Mouse (Mus musculus) heart, adult 18-20 months (tissue): ENCODE measurements around the gene Tmem248. TPM values are rescaled to one million over a fixed set of nuclear protein-coding genes. Genes with fewer than 3 reads are reported as not detected.
A peak's percentile ranks its signal among the peaks of the same experiment; 100 is the strongest.

Experiments used
- DNase-seq, 2 experiments: peaks; one replicate each; pipeline ENCODE4 v3.0.0; 2021 to 2022; ENCODE audit warnings: mixed read lengths in 1 of 2
- total RNA-seq, 2 experiments: library from RNA; stranded (reverse); gene quantifications; 2 replicates each; pipeline ENCODE4 v1.2.3; 2021

Tmem248 gene
- total RNA-seq, 2 experiments from 2014 or later: 37.1 to 39.8 TPM

DNA sequence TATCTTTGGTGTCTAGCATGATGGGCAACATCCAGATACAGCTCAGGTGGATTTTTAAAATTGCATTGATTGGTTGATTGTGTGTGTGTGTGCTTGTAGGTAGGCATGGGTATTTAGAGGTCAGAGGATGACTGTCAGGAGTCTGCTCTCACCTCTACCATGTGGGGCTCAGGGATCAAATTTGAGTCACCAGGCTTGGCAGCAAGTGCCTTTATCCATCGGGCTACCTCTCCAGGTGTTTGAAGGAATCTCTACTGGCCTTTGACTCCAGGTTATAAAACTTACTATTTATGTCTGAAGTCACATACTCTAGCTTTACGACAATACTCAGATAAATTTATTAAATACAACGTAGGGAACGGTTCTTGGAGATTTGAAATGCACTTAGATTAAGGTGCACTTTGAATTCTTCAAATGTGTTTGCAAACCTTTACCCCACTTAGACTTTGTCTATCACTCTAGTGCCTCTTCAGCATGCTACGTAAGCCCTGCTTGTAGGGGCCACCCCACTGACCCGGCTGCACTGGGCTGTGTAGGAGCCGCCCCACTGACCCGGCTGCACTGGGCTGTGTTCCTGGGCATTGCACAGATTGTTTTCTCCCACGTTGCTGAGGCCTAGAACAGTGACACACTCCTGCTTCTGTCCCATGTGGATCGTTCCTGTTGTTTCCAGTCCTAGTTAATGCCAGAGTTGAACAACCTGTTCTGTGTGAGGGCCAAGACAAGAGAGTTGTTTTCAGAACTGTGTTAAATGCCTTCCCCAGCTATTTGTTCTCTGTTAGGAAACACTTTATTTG lies 16.4 kb upstream of the Tmem248 start:
- no peak for DNase-seq

DNA sequence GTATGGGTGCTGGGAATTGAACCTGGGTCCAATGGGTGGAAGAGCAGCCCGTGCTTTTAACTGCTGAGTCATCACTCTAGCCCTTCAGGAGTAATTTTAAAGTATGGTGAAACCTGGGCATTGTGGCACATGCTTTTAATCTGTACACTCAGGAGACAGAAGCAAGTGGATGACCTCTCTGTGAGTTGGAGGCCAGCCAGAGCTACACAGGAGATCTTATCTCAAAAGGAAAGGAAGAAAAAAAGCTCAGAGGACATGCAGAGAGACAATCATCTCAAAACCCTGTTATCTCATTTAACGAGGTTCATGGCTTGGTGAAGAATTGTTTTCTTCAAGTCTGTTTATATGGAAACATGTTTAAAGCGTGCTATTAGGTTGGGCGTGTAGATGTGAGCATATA lies 12.9 kb upstream of the Tmem248 start:
- no peak for DNase-seq

- no peak for DNase-seq
Observed at GRCm38 (mm10) chr5:130204560-130204959, 12.3 kb upstream of the Tmem248 start.

GRCm38 (mm10) chr5:130205441-130206023 lies 11.3 kb upstream of the Tmem248 start:
- no peak for DNase-seq

DNA sequence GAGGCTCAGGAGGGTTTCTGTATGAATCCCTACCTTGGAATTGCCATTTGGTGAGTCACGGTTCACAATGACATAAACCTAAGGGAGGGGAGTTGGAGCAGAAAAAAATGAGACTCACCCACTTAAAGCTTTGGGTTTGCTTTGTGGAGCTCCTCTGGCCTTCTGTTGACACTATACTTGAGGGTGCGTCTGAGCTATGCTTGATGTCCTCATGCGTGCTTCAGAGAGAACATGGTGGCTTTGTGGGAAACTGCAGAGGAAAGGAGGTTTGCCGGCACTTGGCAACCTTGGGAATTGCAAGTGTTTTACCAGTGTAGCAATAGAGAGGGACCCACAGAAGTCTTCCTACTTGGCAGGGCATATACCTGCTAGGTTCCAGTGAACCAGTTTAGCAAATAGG lies 9.6 kb upstream of the Tmem248 start:
- DNase-seq: no peak

DNA sequence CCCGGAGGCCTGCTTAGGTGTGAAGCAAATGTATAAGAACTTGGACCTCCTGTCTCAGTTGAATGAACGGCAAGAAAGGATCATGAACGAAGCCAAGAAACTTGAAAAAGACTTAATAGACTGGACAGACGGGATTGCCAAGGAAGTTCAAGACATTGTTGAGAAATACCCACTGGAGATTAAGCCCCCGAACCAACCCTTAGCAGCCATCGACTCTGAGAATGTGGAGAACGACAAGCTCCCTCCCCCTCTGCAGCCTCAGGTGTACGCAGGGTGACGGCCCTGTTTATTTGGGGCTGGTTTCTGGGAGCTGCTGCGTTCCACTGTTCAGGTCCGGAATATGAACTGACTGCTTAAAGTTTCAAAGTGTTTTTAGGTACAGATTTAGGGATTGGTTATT lies 3.9 kb upstream of the Tmem248 start:
- DNase-seq: no peak

GRCm38 (mm10) chr5:130217406-130217805 lies 525 bp downstream of the Tmem248 start:
- DNase-seq: no peak

- no peak for DNase-seq
Observed at GRCm38 (mm10) chr5:130218336-130218735, 1.5 kb downstream of the Tmem248 start.

DNA sequence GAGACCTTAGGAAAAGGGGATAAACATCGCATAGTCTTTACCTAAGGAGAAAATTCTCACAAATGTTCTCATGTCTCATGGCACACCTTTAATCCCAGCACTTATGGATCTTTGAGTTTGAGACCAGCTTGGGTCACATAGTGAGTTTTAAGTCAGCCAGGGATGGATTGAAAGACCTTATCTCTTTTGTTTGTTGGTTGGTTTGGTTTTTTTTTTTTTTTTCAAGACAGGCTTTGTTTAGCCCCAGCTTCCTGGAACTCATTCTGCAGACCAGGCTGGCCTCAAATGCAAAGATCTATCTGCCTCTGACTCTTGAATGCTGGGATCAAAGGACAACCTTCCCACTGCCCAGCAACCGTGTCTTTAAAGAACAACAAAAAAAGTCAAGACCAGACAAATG lies 4.4 kb downstream of the Tmem248 start:
- no peak for DNase-seq

- no peak for DNase-seq
Observed at GRCm38 (mm10) chr5:130221760-130222145, 4.9 kb downstream of the Tmem248 start.

GRCm38 (mm10) chr5:130222146-130223004 lies 5.5 kb downstream of the Tmem248 start:
- peak; percentile 96 to 99 for DNase-seq

- no peak for DNase-seq
Observed at GRCm38 (mm10) chr5:130226790-130227189, 9.9 kb downstream of the Tmem248 start.

DNA sequence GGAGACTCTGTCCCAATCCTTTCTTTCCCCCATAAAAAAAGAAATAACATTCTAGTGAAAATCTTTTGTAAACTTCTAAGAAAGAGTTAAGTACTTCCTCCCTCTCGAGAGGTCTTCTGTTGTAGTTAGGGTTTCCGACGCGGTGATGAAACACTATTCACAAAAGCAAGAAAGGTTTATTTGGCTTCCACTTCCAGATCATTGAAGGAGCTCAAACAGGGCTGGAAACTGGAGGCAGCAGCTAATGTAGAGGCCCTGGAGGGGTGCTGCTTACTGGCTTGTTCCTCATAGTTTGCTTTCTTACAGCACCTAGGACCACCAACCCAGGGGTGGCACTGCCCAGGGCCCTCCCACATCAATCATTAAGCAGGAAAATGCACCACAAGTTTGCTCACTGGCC lies 11.2 kb downstream of the Tmem248 start:
- no peak for DNase-seq

GRCm38 (mm10) chr5:130236302-130236701 lies 19.4 kb downstream of the Tmem248 start:
- DNase-seq: no peak

DNA sequence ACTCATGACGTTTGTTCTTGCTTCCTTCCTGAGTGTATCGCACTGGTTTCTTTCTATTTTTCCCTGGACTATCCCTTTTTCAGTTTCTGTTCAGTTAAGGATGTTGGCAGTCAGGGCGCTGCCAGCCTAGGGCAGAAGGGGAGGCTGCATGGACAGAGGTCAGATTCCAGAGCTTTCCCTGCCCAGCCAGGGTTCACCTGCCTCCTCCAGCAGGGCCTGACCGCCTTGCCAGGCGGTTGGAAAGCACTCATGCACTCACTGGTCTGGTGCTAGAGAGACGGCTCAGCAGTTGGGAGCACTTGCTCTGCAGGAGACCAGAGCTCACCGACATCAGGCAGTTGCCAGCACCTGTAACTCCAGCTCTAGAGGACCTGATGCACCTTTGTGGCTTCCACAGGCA lies 22.4 kb downstream of the Tmem248 start:
- DNase-seq: no peak

DNA sequence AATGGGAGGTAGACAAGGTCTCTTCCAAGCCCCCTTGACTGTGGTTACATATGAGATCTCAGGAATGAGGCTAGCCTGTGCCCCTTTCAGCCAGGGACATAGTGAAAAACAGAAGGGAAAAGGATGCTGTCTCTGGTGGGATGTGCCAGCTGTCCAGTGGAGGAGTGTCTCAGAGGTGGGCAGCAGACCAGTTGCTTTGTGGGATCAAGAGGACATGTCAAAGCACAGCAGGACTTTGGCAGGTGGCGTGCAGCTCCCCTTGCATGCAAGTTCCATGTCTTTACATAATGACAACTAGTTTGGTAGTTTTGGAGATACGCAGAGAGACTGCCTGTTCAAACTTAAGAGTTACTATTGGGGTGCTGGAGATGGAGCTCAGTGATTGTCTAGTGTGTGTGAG lies 23.0 kb downstream of the Tmem248 start:
- no peak for DNase-seq

DNA sequence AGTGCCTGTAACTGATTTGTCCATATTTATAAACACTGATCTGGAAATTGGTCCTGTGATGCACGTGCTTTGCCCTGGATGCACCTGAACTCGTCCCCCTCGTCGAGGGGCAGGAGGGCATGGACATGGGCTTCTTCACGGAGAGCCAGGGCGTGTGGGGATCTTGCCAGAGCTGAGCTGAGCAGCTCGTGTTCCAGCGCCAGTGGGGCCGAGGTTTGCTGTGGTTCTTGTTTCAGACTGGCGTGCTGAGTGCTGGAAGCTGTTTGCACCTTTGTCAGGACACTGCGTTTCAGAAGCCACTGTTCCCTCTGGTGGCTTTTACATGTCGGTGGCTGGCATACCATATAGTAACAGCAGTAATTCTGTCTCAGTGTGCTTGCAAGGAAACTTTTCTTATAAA lies 24.5 kb downstream of the Tmem248 start:
- no peak for DNase-seq

- DNase-seq: peak in 1 of 2 experiments; percentile 7
Observed at GRCm38 (mm10) chr5:130247823-130248222, 30.9 kb downstream of the Tmem248 start.

GRCm38 (mm10) chr5:130254164-130255016 lies 37.5 kb downstream of the Tmem248 start:
- DNase-seq: peak; percentile 59

DNA sequence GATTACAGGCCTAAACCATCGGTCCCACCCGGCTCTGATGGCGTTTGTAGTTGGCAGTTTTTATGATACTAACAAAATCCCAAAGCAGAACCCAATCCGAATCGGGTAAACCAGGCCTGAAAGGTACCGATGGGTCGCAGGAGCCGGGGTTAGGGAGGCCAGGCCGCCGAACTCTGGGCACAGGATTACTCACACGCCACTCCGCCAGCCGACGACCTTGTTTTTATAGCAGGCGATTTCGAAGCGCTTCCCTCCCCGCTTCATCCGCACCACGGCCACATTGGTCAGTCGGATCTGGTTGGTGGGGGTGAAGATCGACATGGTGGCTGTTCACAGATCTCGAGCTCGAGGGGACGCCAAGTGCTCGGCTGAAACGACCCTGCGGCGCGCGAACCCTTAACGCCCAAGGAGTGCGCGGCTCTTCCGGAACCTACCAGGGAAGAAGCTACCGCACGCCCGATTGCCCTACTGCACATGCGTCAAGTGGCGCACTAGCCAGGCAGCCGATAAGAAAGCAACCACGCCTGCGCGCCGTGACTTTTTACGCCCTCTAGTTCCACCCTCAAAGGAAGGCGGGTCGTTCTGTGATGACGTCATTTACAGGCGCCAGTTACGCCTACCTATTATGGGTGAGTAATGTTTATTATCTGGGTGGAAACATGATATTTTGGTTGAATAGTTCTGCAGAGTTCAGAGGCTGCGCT lies 38.3 kb downstream of the Tmem248 start, which contains the start of the genes Sbds and Tyw1:
Sbds (minus strand) TSS at position 514 of the 704 bp plus-strand sequence.
Tyw1 (plus strand) TSS at position 603 of the 704 bp plus-strand sequence.
- DNase-seq: peak; percentile 98 to 99
